Mouse (Mus musculus) heart, adult 8-10 months (tissue): ENCODE data around the gene Fgd1. TPM values are rescaled to one million over a fixed set of nuclear protein-coding genes. Genes with fewer than 3 reads are reported as not detected.

ENCODE experiments used
- DNase-seq: peaks from one replicate; pipeline ENCODE4 v3.0.0; 2022; ENCODE audit warnings: low spot score
- total RNA-seq, 4 experiments: library from RNA; stranded (reverse); gene quantifications; 2 replicates each; pipeline ENCODE4 v1.2.4; 2022

Fgd1 gene
- 1 to 10 TPM; 6.5 to 9.4 (median 7.5) TPM for total RNA-seq

- no peak for DNase-seq
Measured at GRCm38 (mm10) chrX:151045850-151046249, at the start of gene Fgd1. Gene Fgd1 (plus strand): TSS chrX:151046150.

- no peak for DNase-seq
Measured at GRCm38 (mm10) chrX:150996775-150997174, 49.2 kb upstream of the Fgd1 start.

GRCm38 (mm10) chrX:151016938-151017877, 28.7 kb upstream of the Fgd1 start, which contains the start of gene Gnl3l:
Gene Gnl3l (minus strand): TSS chrX:151017322.
- peak; percentile 89 for DNase-seq

- no peak for DNase-seq
Measured at GRCm38 (mm10) chrX:151017897-151018296, 28.1 kb upstream of the Fgd1 start.

GRCm38 (mm10) chrX:151018798-151019197, 27.2 kb upstream of the Fgd1 start:
- no peak for DNase-seq

- DNase-seq, result no peak
Measured at GRCm38 (mm10) chrX:151031400-151031799, 14.6 kb upstream of the Fgd1 start.

- no peak for DNase-seq
Measured at GRCm38 (mm10) chrX:151041223-151041622, 4.7 kb upstream of the Fgd1 start.

- DNase-seq, result no peak
Measured at GRCm38 (mm10) chrX:151046321-151046720, 371 bp downstream of the Fgd1 start.

GRCm38 (mm10) chrX:151046777-151047430, 954 bp downstream of the Fgd1 start:
- DNase-seq, result peak; percentile 82

GRCm38 (mm10) chrX:151047431-151048058, 1.6 kb downstream of the Fgd1 start:
- no peak for DNase-seq

- DNase-seq, result no peak
Measured at GRCm38 (mm10) chrX:151049661-151050215, 3.8 kb downstream of the Fgd1 start.

- DNase-seq, result no peak
Measured at GRCm38 (mm10) chrX:151050337-151050736, 4.4 kb downstream of the Fgd1 start.

GRCm38 (mm10) chrX:151054489-151054888, 8.5 kb downstream of the Fgd1 start:
- no peak for DNase-seq

GRCm38 (mm10) chrX:151055559-151055958, 9.6 kb downstream of the Fgd1 start:
- DNase-seq, result peak; percentile 44

- DNase-seq, result peak; percentile 15
Measured at GRCm38 (mm10) chrX:151059346-151059745, 13.4 kb downstream of the Fgd1 start.

- DNase-seq, result no peak
Measured at GRCm38 (mm10) chrX:151061615-151062299, 15.8 kb downstream of the Fgd1 start.

GRCm38 (mm10) chrX:151066071-151066666, 20.2 kb downstream of the Fgd1 start:
- no peak for DNase-seq

- DNase-seq, result no peak
Measured at GRCm38 (mm10) chrX:151067876-151068275, 21.9 kb downstream of the Fgd1 start.

- DNase-seq, result no peak
Measured at GRCm38 (mm10) chrX:151076007-151076406, 30.1 kb downstream of the Fgd1 start.

GRCm38 (mm10) chrX:151076941-151077485, 31.1 kb downstream of the Fgd1 start:
- DNase-seq, result no peak

- DNase-seq, result no peak
Measured at GRCm38 (mm10) chrX:151085599-151085998, 39.6 kb downstream of the Fgd1 start.
